Mouse (Mus musculus) E14TG2a.4 (cell line): ENCODE measurements at regions not wholly inside any gene's neighbourhood (a gene's known extent, or its start where the extent isn't known, plus 50 kb on each side); places are given as distances from the start of the nearest gene placed in this dataset.

Experiments used
- CTCF ChIP-seq: conservative IDR thresholded peaks from 2 replicates; pipeline ENCODE4 v1.5.1; 2014; ENCODE audit warnings: low read length
- NANOG ChIP-seq: IDR thresholded peaks from 2 replicates; pipeline ENCODE4 v1.6.1; 2014; ENCODE audit warnings: borderline replicate concordance, low read length, mixed read lengths

DNA sequence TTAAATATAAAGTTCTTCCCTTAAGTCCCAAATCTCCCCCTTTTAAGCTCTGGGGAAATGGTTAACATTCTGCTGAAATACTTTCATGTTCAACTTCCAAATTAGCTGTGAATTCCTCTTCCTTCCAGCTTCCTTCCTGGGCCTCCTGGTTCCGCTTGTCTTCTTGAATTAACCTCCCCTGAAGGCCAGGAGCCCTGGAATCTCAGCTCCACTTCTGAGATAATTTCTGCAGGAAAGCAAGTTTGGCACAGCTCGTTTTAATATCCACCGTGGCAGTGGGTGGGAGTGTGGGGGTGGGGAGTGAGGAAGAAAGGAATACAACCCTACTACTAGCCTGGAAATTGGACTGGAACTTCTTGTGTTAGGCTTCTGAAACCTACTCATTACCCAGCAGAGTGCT is 110.8 kb upstream of the Tsc22d2 start:
- TF ChIP-seq CTCF (no peak), NANOG (no peak)
